Mouse (Mus musculus) lung, postnatal 0 days (tissue): Measurements from ENCODE around the gene Mlf2. TPM values are rescaled to one million over a fixed set of nuclear protein-coding genes. Genes with fewer than 3 reads are reported as not detected.

ENCODE experiments used
- ATAC-seq: fragments of 200-750 bp; cut with Nextera tagmentation; 2 replicates; pipeline ENCODE4 v1.8.0; 2017; ENCODE audit warnings: moderate library complexity
- DNase-seq: peaks from one replicate; pipeline ENCODE4 v3.0.0-alpha.2; 2016; ENCODE audit warnings: low spot score
- H3K27ac ChIP-seq: fragments of 300-500 bp; sonication (generic); 2 replicates; pipeline ENCODE4 v1.5.1; 2014; ENCODE audit warnings: antibody characterized with exemption, mild to moderate bottlenecking, low read length, mixed read lengths
- H3K27me3 ChIP-seq: fragments of 300-500 bp; sonication (generic); replicated peaks from 2 replicates; pipeline ENCODE4 v1.6.1; 2014; ENCODE audit warnings: low read length, mixed read lengths; ENCODE audit not compliant: insufficient read depth
- H3K36me3 ChIP-seq: fragments of 300-500 bp; sonication (generic); 2 replicates; pipeline ENCODE4 v1.6.1; 2014; ENCODE audit warnings: low read length, mixed read lengths; ENCODE audit not compliant: insufficient read depth
- H3K4me1 ChIP-seq: fragments of 300-500 bp; sonication (generic); 2 replicates; pipeline ENCODE4 v1.6.1; 2014; ENCODE audit warnings: antibody characterized with exemption, low read depth, low read length, mixed read lengths; ENCODE audit not compliant: insufficient read depth
- H3K4me2 ChIP-seq: fragments of 300-500 bp; sonication (generic); replicated peaks from 2 replicates; pipeline ENCODE4 v1.6.1; 2014; ENCODE audit warnings: low read depth, mild to moderate bottlenecking, low read length, moderate library complexity, mixed read lengths
- H3K4me3 ChIP-seq: fragments of 300-500 bp; sonication (generic); 2 replicates; pipeline ENCODE4 v1.5.1; 2014; ENCODE audit warnings: low read depth, low read length
- H3K9ac ChIP-seq: fragments of 300-500 bp; sonication (generic); replicated peaks from 2 replicates; pipeline ENCODE4 v1.6.1; 2014; ENCODE audit warnings: low read depth, mild to moderate bottlenecking
- H3K9me3 ChIP-seq: fragments of 300-500 bp; sonication (generic); 2 replicates; pipeline ENCODE4 v1.6.1; 2016; ENCODE audit warnings: low read length, mixed read lengths
- CTCF ChIP-seq: IDR thresholded peaks from 2 replicates; pipeline ENCODE4 v1.5.1; 2016; ENCODE audit warnings: antibody characterized with exemption, mild to moderate bottlenecking
- EP300 ChIP-seq: IDR thresholded peaks from 2 replicates; pipeline ENCODE4 v1.6.1; 2016; ENCODE audit warnings: antibody characterized with exemption, mild to moderate bottlenecking, control low read depth
- WGBS: fragments of 180-500 bp; shearing (Covaris S2); extraction: QIAGEN DNeasy Blood & Tissue Kit; methylation state at CpG from one replicate; pipeline ENCODE4 v1.1.7; 2014; 5-methylcytosine and 5-hydroxymethylcytosine counted together
- polyA plus RNA-seq: library from polyadenylated mRNA; unstranded; fragments of >200 nt; fragmentation: Nextera tagmentation; extraction: Ambion mirVana; gene quantifications from 2 replicates; pipeline ENCODE4 v1.2.1, GENCODE M21; 2015

Gene Mlf2
- 289 and 300 TPM in 2 replicates for polyA plus RNA-seq

DNA sequence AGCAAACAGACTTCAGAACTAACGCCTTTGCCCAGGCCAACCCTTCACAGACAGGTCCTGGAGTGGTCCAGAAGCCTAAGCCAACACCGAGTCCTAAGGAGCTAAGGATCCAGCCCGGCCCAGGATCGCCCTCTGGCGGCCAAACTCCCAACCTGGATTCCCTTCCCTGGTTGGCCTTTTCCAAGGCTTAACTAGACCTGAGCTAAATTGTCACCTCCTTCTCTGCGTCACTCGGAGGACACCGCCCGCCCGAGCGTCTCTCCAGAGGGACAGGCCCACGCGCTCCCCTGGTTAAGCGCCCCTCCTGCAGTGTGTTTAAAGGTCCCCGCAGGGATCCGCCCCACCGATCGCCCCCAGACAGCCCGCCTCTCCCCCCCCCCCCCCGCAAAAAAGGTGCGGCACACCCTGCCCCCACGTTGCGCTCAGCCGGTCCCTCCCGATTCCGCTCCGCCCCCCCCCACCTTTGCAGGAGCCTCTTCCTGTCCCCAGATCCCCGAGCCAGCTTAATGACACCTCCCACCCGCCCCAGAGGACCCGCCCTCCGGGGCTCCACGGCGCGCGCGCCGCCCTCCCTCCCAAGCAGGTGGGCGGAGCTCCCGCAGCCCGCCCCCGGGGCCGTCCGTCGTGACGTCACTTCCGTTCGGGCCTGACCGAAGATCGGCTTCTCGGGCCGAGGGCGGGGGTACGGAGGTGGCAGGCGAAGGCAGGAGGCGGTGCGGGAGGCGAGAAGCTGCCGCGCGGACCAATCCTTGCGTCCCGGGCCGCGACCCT is at the start of gene Mlf2:
Mlf2 (plus strand) TSS at position 633 of the 771 bp plus-strand sequence.
- peaks cover 12% of the 10 kb centered on the region for H3K4me1 ChIP-seq
- no peaks in the 10 kb centered on the region for H3K9me3 ChIP-seq
- ATAC-seq (peak; percentile 91), DNase-seq (peak; percentile 99)
- H3K36me3 ChIP-seq, result peaks cover 15% of the 10 kb centered on the region; the same call in 1 of the 2 replicates
- peak within 1 kb of the TSS; percentile 96 for H3K27ac ChIP-seq
- peak within 1 kb of the TSS; percentile 86 for H3K9ac ChIP-seq
- under 1% methylated on average over 46 of the region's 64 CpGs for WGBS
- no peaks in the 10 kb centered on the region for H3K27me3 ChIP-seq
- H3K4me2 ChIP-seq, result peak within 1 kb of the TSS; percentile 71
- TF ChIP-seq CTCF (peak; percentile 99), EP300 (peak; percentile 84)
- peak within 1 kb of the TSS; percentile 79 for H3K4me3 ChIP-seq

GRCm38 (mm10) chr6:124881821-124882220 is 49.4 kb upstream of the Mlf2 start:
- no peak overlapping the region for H3K4me2 ChIP-seq
- H3K27ac ChIP-seq, result no peak overlapping the region
- H3K27me3 ChIP-seq, result no peaks in the 10 kb centered on the region
- ATAC-seq (no peak), DNase-seq (no peak)
- no peaks in the 10 kb centered on the region for H3K9me3 ChIP-seq
- no peaks in the 10 kb centered on the region for H3K36me3 ChIP-seq
- 91% methylated on average over 9 of the region's 9 CpGs for WGBS
- TF ChIP-seq EP300 (no peak), CTCF (no peak)
- H3K4me1 ChIP-seq, result no peaks in the 10 kb centered on the region
- no peak overlapping the region for H3K4me3 ChIP-seq
- no peak overlapping the region for H3K9ac ChIP-seq

DNA sequence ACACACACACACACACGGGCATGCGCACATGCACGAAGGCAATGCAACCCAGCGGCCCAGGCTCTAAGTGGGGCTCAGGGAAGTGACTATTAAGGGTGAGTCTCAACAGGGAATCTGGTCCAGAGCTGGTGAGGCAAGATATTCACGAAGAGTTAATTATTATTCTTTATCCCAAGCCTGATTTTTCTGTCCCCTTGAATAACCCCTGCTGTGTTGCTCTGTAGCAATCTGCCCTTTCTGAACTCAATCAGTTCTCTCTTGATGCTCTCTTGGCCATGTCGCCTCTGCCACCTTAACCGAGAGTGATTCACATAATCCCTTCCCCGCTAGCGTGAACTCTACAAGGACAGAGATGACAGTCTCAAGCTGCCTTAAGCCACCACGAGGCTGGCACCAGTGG is 47.8 kb upstream of the Mlf2 start:
- no peaks in the 10 kb centered on the region for H3K36me3 ChIP-seq
- no peaks in the 10 kb centered on the region for H3K4me1 ChIP-seq
- 78% methylated on average over 10 of the region's 10 CpGs for WGBS
- no peak for ATAC-seq
- no peaks in the 10 kb centered on the region for H3K27me3 ChIP-seq
- no peak overlapping the region for H3K27ac ChIP-seq
- TF ChIP-seq EP300 (no peak), CTCF (no peak)
- H3K4me3 ChIP-seq, result no peak overlapping the region
- H3K4me2 ChIP-seq, result no peak overlapping the region
- no peak for DNase-seq
- H3K9ac ChIP-seq, result no peak overlapping the region
- H3K9me3 ChIP-seq, result no peaks in the 10 kb centered on the region

DNA sequence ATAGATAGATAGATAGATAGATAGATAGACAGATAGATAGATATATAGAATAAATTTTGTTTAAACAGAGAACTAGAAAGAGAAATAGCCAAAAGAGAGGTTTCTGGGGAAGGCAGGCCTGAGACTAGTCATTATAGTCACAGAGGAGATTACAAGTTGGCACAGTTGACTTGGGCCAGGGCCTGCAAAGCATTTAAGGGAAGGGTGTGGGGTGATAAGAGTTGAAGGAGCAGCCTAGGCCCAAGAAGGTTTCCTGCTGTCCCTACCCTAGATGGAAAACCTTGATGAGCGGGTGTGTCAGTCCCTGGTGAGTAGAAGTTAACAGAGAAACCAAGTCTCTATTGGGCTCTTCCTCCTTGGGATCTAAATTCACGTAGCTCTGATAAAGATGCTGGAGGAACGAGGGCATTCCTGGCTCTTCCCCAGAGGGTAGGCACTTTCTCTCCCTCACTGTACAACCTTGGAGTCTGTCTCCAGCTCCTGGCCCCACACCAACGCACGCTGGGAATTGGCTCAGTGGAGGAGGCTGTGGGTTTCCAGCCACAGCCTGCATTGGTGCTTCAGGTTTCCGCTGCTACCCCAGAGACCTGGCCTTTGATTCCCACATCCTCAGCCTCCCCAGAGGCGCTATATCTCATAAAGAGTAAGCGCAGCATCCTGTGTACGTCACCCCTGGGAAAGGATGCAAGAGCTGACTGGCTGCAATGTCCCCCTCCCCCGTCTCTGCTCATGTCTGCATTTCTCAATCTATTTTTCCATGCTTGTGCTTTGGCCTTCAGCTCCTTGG is 46.3 kb upstream of the Mlf2 start:
- 73% methylated on average over 10 of the region's 10 CpGs for WGBS
- H3K27ac ChIP-seq, result no peak overlapping the region
- H3K4me3 ChIP-seq, result no peak overlapping the region
- H3K27me3 ChIP-seq, result no peaks in the 10 kb centered on the region
- H3K9ac ChIP-seq, result no peak overlapping the region
- ATAC-seq (no peak), DNase-seq (no peak)
- TF ChIP-seq EP300 (no peak), CTCF (no peak)
- no peaks in the 10 kb centered on the region for H3K4me1 ChIP-seq
- H3K36me3 ChIP-seq, result no peaks in the 10 kb centered on the region
- no peaks in the 10 kb centered on the region for H3K9me3 ChIP-seq
- no peak overlapping the region for H3K4me2 ChIP-seq

DNA sequence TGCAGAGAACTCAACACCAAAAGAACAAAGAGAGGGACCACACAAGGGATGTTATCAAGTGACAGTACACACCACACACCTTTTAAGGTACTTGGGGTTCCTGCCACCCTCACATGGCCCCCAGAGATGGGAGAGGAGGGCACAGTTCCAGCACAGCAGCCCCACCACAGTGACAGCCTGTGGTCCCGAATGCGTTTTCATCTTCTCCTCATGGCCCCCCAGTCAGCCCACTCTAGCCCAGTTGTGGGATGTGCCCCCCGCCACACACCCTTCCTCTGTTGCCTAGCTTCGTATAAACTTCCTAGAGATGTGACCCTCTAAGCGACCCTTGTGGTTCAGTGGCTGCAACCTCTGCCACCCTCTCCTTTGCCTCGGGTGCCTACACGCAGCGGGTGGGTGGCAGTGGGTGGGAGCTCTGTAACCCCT is 45.2 kb upstream of the Mlf2 start:
- WGBS, result 89% methylated on average over 8 of the region's 8 CpGs
- H3K9ac ChIP-seq, result no peak overlapping the region
- no peak overlapping the region for H3K27ac ChIP-seq
- no peak for TF ChIP-seq EP300
- no peak for TF ChIP-seq CTCF
- H3K36me3 ChIP-seq, result no peaks in the 10 kb centered on the region
- no peak overlapping the region for H3K4me3 ChIP-seq
- no peaks in the 10 kb centered on the region for H3K4me1 ChIP-seq
- ATAC-seq (no peak), DNase-seq (no peak)
- H3K4me2 ChIP-seq, result no peak overlapping the region
- no peaks in the 10 kb centered on the region for H3K27me3 ChIP-seq
- no peaks in the 10 kb centered on the region for H3K9me3 ChIP-seq

DNA sequence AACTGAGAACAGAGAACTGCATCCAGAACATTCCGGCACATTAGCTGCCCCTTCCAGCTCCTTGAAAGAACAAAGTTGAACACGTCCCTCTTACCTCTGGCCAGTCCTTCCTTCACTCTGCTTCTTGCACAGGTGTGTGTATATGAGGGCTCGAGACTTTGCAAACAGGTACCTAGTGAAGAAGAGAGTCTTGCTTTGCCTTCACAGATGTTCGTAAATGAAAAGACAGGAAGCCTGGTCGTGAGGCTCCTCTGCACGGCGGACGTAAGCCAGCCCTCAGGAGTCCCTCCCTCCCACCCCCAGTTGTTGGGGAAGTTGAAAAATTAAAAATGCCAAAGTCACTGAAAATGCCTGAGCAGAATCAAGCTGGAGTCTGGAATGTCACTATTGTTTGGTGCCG is 43.2 kb upstream of the Mlf2 start, which contains the start of gene Cd4:
Cd4 (minus strand) TSS at position 236 of the 400 bp plus-strand sequence.
- TF ChIP-seq CTCF (no peak), EP300 (no peak)
- Histone ChIP-seq H3K27ac (no peak within 1 kb of the TSS), H3K4me1 (no peaks in the 10 kb centered on the region), H3K9ac (no peak within 1 kb of the TSS), H3K9me3 (no peaks in the 10 kb centered on the region), H3K4me2 (no peak within 1 kb of the TSS), H3K36me3 (no peaks in the 10 kb centered on the region), H3K27me3 (no peaks in the 10 kb centered on the region), H3K4me3 (no peak within 1 kb of the TSS)
- 68% methylated on average over 9 of the region's 9 CpGs for WGBS
- no peak for ATAC-seq
- DNase-seq, result no peak
